Mouse (Mus musculus): Measurements from ENCODE around the gene H2-T24. TPM values are rescaled to one million over a fixed set of nuclear protein-coding genes. Genes with fewer than 3 reads are reported as not detected.
A peak's percentile ranks its signal among the peaks of the same experiment; 100 is the strongest.

Gene H2-T24
- polyA plus RNA-seq, 1 experiment from 2014 or later, result 1.8 TPM

DNA sequence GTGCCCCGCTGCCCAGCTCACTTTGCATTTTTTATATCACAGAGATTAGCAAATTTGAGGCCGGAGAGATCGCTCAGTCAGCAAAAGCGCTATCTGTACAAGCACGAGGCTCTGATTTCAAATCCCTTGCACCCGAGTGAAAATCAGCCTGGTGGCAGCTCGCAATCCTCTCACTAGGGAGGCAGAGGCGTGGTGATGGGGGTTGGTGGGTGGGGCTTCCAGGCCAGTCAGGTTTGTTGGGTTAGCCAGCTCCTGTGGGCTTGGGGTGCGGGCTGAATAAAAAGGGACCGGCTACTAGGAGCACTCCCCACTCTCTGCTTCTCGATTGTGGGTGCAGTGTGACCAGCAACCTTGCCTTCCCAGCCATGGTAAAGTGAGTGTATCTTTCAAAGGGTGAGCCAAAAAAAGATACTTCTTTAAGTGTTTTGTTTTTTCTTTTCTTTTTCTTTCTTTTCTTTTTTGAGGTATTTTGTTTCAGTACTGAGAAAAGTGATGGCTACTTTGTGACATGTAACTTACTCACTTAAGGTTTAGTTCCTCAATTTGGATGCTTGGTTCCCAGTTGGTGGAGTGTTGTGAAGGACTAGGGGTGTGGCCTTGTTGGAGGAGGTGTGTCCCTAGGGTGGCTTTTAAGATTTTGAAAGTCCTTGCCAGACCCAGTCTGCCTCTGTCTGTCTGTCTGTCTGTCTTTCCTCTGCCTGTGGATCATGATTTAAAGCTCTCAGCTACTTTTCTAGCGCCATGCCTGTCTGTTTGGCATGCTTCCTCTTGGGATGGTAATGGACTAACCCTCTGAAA lies 22.4 kb downstream of the H2-T24 start:
- Histone ChIP-seq H3K36me3 (ENCODE audit: control insufficient read depth, insufficient read depth, low read length) (no peaks in the 10 kb centered on the region), H3K4me3 (ENCODE audit: low read length) (no peak overlapping the region), H3K4me2 (ENCODE audit: low read depth, low read length) (no peak overlapping the region), H3K27ac (ENCODE audit: low read length) (no peak overlapping the region), H3K9me3 (ENCODE audit: control insufficient read depth, low read length) (no peaks in the 10 kb centered on the region; the same call in 1 of the 2 replicates), H3K9ac (ENCODE audit: low read depth, low read length) (no peak overlapping the region), H3K4me1 (ENCODE audit: control insufficient read depth, insufficient read depth, low read length) (peaks cover 11% of the 10 kb centered on the region; the same call in 1 of the 2 replicates), H3K27me3 (replicated peaks; ENCODE audit: control insufficient read depth, insufficient read depth, low read length) (no peaks in the 10 kb centered on the region)
- no peak for ATAC-seq
- WGBS, result 63% methylated on average over 12 of the region's 12 CpGs

DNA sequence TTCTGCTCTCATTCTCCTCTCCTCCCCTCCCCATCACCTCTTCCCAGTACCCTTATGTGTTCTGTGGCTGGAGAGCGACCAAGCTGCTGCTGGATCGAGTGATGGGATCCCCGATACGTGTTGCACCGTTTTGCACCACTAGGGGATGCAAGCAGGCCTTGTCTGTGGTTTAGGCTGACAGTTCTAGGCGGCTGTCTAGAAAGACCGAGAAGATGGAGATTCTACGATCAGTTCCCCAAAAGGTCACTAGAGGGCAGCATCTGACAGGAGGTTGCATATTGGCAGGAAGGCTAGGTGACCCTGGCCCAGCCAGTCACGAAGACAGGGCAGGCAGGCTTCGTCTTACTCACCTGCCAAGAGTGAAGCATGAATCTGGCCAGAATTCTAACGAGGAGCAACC lies 23.4 kb downstream of the H2-T24 start:
- Histone ChIP-seq H3K36me3 (ENCODE audit: control insufficient read depth, insufficient read depth, low read length) (no peaks in the 10 kb centered on the region), H3K9ac (ENCODE audit: low read depth, low read length) (no peak overlapping the region), H3K4me3 (ENCODE audit: low read length) (no peak overlapping the region), H3K4me2 (ENCODE audit: low read depth, low read length) (no peak overlapping the region), H3K27ac (ENCODE audit: low read length) (no peak overlapping the region), H3K4me1 (ENCODE audit: control insufficient read depth, insufficient read depth, low read length) (peaks cover 12% of the 10 kb centered on the region; the same call in 1 of the 2 replicates), H3K27me3 (replicated peaks; ENCODE audit: control insufficient read depth, insufficient read depth, low read length) (no peaks in the 10 kb centered on the region), H3K9me3 (ENCODE audit: control insufficient read depth, low read length) (no peaks in the 10 kb centered on the region)
- peak; percentile 64 for ATAC-seq
- WGBS, result under 1% methylated on average over 11 of the region's 11 CpGs

DNA sequence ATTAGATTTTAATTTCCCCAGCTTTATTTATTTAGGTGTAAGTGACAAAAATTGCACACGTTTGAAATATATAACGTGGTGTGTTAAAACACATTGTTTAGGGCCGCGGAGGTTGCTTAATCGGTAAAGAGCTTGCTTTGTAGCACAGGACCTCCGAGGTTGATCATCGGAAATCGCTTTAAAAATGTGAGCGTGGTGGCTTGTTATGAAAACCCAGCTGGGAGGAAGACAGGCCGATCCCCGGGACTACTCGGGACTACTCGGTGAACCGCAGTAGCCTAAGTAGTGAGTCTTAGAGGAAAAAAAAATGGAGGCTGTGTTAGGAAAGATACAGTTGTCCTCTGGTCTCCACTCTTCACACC lies 25.5 kb downstream of the H2-T24 start:
- Histone ChIP-seq H3K4me1 (ENCODE audit: control insufficient read depth, insufficient read depth, low read length) (peaks cover 7% of the 10 kb centered on the region; the same call in 1 of the 2 replicates), H3K27ac (ENCODE audit: low read length) (no peak overlapping the region), H3K9ac (ENCODE audit: low read depth, low read length) (peak overlapping the region; percentile 51), H3K4me2 (ENCODE audit: low read depth, low read length) (peak overlapping the region; percentile 63), H3K4me3 (ENCODE audit: low read length) (peak overlapping the region; percentile 55), H3K36me3 (ENCODE audit: control insufficient read depth, insufficient read depth, low read length) (no peaks in the 10 kb centered on the region), H3K9me3 (ENCODE audit: control insufficient read depth, low read length) (no peaks in the 10 kb centered on the region), H3K27me3 (replicated peaks; ENCODE audit: control insufficient read depth, insufficient read depth, low read length) (no peaks in the 10 kb centered on the region)
- ATAC-seq, result no peak
- WGBS, result 1% methylated on average over 14 of the region's 14 CpGs

DNA sequence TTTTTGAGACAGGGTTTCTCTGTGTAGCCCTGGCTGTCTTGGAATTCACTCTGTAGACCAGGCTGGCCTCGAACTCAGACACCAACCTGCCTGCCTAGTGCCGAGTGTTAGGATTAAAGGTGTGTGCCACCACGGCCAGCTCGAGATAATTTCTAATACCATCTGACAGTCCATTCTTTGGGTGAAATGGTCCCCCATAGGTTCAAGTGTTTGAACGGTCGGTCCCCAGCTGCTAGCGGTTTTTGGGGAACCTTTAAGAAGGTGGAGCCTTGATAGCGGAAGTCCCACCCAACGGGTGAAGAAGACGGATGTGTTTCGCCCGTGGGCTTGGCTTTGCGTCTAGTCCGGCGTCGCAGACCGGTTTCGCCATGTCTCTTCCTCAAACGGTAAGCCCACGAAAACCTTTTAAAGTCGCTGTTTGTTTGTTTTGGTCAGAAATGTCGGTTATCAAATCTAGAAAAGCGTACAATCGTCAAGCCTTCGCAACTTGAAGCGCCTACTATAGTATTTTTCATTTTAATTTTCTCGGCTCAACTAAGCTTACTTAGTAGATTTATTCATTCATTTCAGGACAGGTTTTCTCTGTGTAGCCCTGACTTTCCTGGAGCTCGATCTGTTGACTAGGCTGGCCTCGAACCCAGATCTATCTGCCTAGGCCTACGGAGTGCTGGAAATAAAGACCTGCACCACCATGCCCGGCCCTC lies 26.0 kb downstream of the H2-T24 start:
- H3K9ac ChIP-seq (ENCODE audit: low read depth, low read length), result peak overlapping the region; percentile 51
- H3K4me1 ChIP-seq (ENCODE audit: control insufficient read depth, insufficient read depth, low read length), result peaks cover 7% of the 10 kb centered on the region; the same call in 1 of the 2 replicates
- no peaks in the 10 kb centered on the region for H3K27me3 ChIP-seq (replicated peaks; ENCODE audit: control insufficient read depth, insufficient read depth, low read length)
- H3K4me3 ChIP-seq (ENCODE audit: low read length), result peak overlapping the region; percentile 55
- no peaks in the 10 kb centered on the region for H3K9me3 ChIP-seq (ENCODE audit: control insufficient read depth, low read length)
- H3K36me3 ChIP-seq (ENCODE audit: control insufficient read depth, insufficient read depth, low read length), result no peaks in the 10 kb centered on the region
- H3K4me2 ChIP-seq (ENCODE audit: low read depth, low read length), result peak overlapping the region; percentile 63
- H3K27ac ChIP-seq (ENCODE audit: low read length), result 0 out of 2 replicates have a peak overlapping the region, but pooled peaks have one; percentile 12
- ATAC-seq, result peak; percentile 69
- WGBS, result 4% methylated on average over 31 of the region's 31 CpGs

DNA sequence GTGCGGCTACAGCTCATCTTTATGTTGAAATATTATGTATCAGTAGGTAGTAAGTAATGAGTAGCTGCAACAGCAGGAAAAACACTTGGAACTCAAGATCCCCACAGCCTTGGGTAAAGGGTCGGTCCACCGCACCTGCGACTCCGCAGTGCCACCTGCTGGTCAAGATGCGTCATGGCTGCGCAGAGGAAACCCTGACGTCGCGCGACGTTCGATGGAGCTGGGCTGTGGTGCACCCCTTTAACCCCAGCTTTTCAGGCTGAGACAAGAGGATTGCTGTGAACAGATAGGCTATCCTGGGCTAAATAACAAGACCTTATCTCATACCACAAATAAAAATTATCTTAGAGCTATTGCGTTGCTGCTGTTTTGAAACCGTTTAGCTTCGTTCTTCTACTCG lies 26.7 kb downstream of the H2-T24 start:
- peaks cover 7% of the 10 kb centered on the region; the same call in 1 of the 2 replicates for H3K4me1 ChIP-seq (ENCODE audit: control insufficient read depth, insufficient read depth, low read length)
- no peaks in the 10 kb centered on the region for H3K36me3 ChIP-seq (ENCODE audit: control insufficient read depth, insufficient read depth, low read length)
- H3K4me3 ChIP-seq (ENCODE audit: low read length), result peak overlapping the region; percentile 29
- peak overlapping the region; percentile 51 for H3K4me2 ChIP-seq (ENCODE audit: low read depth, low read length)
- WGBS, result 6% methylated on average over 17 of the region's 17 CpGs
- H3K27me3 ChIP-seq (replicated peaks; ENCODE audit: control insufficient read depth, insufficient read depth, low read length), result no peaks in the 10 kb centered on the region
- H3K27ac ChIP-seq (ENCODE audit: low read length), result no peak overlapping the region
- no peak overlapping the region for H3K9ac ChIP-seq (ENCODE audit: low read depth, low read length)
- peak; percentile 63 for ATAC-seq
- H3K9me3 ChIP-seq (ENCODE audit: control insufficient read depth, low read length), result no peaks in the 10 kb centered on the region

DNA sequence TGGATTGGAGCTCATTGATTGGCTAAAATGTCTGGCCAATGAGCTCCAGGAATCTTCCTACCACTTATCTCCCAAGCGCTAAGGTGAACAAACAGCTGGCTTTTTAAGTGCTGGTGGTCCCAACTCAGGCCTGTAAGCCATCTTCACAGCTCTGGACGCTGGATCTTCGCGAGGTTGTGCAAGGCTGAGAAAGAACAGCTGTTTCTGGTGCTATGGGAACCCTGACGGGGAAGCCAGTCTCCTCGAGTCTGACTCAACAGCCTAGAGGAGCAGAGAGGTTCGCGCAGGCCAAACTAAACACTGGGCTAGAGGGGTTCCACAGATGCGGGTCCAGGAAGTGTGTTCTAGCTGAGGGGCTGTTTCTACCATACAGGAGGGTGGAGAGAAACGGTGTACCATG lies 28.6 kb downstream of the H2-T24 start:
- Histone ChIP-seq H3K27ac (ENCODE audit: low read length) (no peak overlapping the region), H3K9me3 (ENCODE audit: control insufficient read depth, low read length) (no peaks in the 10 kb centered on the region), H3K27me3 (replicated peaks; ENCODE audit: control insufficient read depth, insufficient read depth, low read length) (no peaks in the 10 kb centered on the region), H3K4me1 (ENCODE audit: control insufficient read depth, insufficient read depth, low read length) (peaks cover 7% of the 10 kb centered on the region; the same call in 1 of the 2 replicates), H3K9ac (ENCODE audit: low read depth, low read length) (no peak overlapping the region), H3K36me3 (ENCODE audit: control insufficient read depth, insufficient read depth, low read length) (peaks cover 4% of the 10 kb centered on the region; the same call in 1 of the 2 replicates), H3K4me2 (ENCODE audit: low read depth, low read length) (no peak overlapping the region), H3K4me3 (ENCODE audit: low read length) (no peak overlapping the region)
- 28% methylated on average over 10 of the region's 10 CpGs for WGBS
- no peak for ATAC-seq

DNA sequence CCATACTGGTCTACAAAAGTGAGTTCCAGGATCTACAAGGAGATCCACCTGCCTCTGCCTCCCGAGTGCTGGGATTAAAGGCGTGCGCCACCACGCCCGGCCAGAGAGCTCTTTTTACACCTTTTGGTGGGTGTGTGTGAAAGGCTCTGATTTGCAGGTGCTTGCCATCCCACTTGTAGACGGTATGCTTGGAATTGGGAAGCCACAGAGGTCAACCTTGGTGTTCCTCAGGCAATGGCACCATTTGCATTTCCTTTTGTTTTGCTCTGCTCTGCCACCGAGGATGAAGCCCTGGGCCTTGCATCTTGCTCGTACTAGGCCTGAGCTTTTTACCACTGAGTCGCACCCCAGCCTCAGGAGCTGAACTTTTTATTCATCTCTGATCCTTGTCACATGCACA lies 38.6 kb downstream of the H2-T24 start:
- Histone ChIP-seq H3K36me3 (ENCODE audit: control insufficient read depth, insufficient read depth, low read length) (peaks cover 13% of the 10 kb centered on the region), H3K27ac (ENCODE audit: low read length) (no peak overlapping the region), H3K9ac (ENCODE audit: low read depth, low read length) (no peak overlapping the region), H3K27me3 (replicated peaks; ENCODE audit: control insufficient read depth, insufficient read depth, low read length) (no peaks in the 10 kb centered on the region), H3K4me1 (ENCODE audit: control insufficient read depth, insufficient read depth, low read length) (peaks cover 15% of the 10 kb centered on the region), H3K9me3 (ENCODE audit: control insufficient read depth, low read length) (no peaks in the 10 kb centered on the region), H3K4me2 (ENCODE audit: low read depth, low read length) (no peak overlapping the region), H3K4me3 (ENCODE audit: low read length) (no peak overlapping the region)
- WGBS, result 90% methylated on average over 9 of the region's 9 CpGs
- no peak for ATAC-seq

DNA sequence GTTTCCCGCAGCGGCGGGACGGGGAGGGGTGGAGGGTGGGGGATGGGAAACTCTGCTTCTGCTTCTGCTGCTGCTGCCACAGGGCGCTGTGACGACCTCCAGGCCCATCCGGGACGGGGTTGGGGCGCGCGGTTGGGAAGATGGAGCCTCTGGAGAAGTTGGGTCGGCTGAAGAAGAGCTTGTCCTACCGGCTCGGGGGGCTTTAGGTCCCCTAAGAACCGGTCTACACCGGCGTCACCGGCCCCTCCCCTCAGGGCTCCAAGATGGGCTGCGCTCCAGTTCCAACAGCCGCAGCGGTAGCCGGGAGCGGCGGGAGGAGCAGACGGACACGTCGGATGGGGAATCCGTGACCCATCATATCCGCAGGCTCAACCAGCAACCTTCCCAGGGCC lies 40.0 kb downstream of the H2-T24 start:
- peak overlapping the region; percentile 91 for H3K4me3 ChIP-seq (ENCODE audit: low read length)
- peak overlapping the region; percentile 89 for H3K9ac ChIP-seq (ENCODE audit: low read depth, low read length)
- no peaks in the 10 kb centered on the region for H3K9me3 ChIP-seq (ENCODE audit: control insufficient read depth, low read length)
- peaks cover 13% of the 10 kb centered on the region for H3K36me3 ChIP-seq (ENCODE audit: control insufficient read depth, insufficient read depth, low read length)
- H3K4me2 ChIP-seq (ENCODE audit: low read depth, low read length), result peak overlapping the region; percentile 51
- 0% methylated on average over 29 of the region's 29 CpGs for WGBS
- ATAC-seq, result peak; percentile 24
- no peaks in the 10 kb centered on the region for H3K27me3 ChIP-seq (replicated peaks; ENCODE audit: control insufficient read depth, insufficient read depth, low read length)
- peak overlapping the region; percentile 96 for H3K27ac ChIP-seq (ENCODE audit: low read length)
- H3K4me1 ChIP-seq (ENCODE audit: control insufficient read depth, insufficient read depth, low read length), result peaks cover 15% of the 10 kb centered on the region

Measured in intestine, embryonic 16.5 days (tissue).